Mouse (Mus musculus) G1E (cell line): ENCODE measurements around the gene Cdip1.

Experiments used
- CTCF ChIP-seq: IDR thresholded peaks from 2 replicates; pipeline ENCODE4 v1.5.1; 2012; ENCODE audit warnings: low read depth, low read length, inconsistent platforms, mixed read lengths
- GATA1 ChIP-seq: IDR thresholded peaks from 2 replicates; pipeline ENCODE4 v1.6.1; 2012; ENCODE audit warnings: borderline replicate concordance, low read length, inconsistent platforms, mixed read lengths
- GATA2 ChIP-seq: IDR thresholded peaks from 2 replicates; pipeline ENCODE4 v1.6.1; 2012; ENCODE audit warnings: low read depth, low read length, inconsistent platforms, borderline replicate concordance
- POLR2AphosphoS5 ChIP-seq: IDR thresholded peaks from 2 replicates; pipeline ENCODE4 v1.6.1; 2012; ENCODE audit warnings: low read depth, low read length, inconsistent platforms; ENCODE audit not compliant: insufficient replicate concordance
- TAL1 ChIP-seq: conservative IDR thresholded peaks from 2 replicates; pipeline ENCODE4 v1.6.1; 2012; ENCODE audit warnings: low read depth, low read length, inconsistent platforms, mixed read lengths

- TF ChIP-seq CTCF (no peak), GATA1 (no peak), TAL1 (no peak), GATA2 (no peak), POLR2AphosphoS5 (no peak)
Measured at GRCm38 (mm10) chr16:4777905-4778609, 12.0 kb downstream of the Cdip1 start.
